ENCODE assay signal across 8 mouse cellular contexts in genomic region chr19:38086948-38087551, GRCm38 (mm10). TPM values are rescaled to one million over a fixed set of nuclear protein-coding genes. Genes with fewer than 3 reads are reported as not detected.
DNase-seq lines count a peak whose midpoint lies in the region; ATAC-seq and TF ChIP-seq lines count a peak whose summit lies in the region.

No protein-coding gene starts in this region.

- H3K4me3 ChIP-seq in cerebellum, adult 2 months (replicated peaks; ENCODE audit: insufficient read depth, low read depth, low read length), result no peak overlapping the region
- no peak overlapping the region for H3K4me3 ChIP-seq in hindbrain, embryonic 15.5 days
- H3K4me3 ChIP-seq in limb, embryonic 14.5 days (replicated peaks; ENCODE audit: low read length), result no peak overlapping the region
- no peak overlapping the region for H3K4me3 ChIP-seq in neural tube, embryonic 14.5 days (ENCODE audit: low read depth, low read length)

- TF ChIP-seq POLR2A in cerebellum, adult 2 months (IDR thresholded peaks at IDR 0.05; ENCODE audit: borderline replicate concordance, insufficient read depth, low read length), result no peak
- no peak for TF ChIP-seq POLR2A in limb, embryonic 14.5 days (IDR thresholded peaks at IDR 0.05; ENCODE audit: borderline replicate concordance, extremely low read depth, insufficient read depth, insufficient read length)

- peak; percentile 22; the same call in 1 of the 2 replicates for TF ChIP-seq CTCF in cerebellum, adult 2 months (IDR thresholded peaks at IDR 0.05; ENCODE audit: borderline replicate concordance, insufficient read depth, low read depth, low read length)
- TF ChIP-seq CTCF in Patski (IDR thresholded peaks at IDR 0.05), result peak; percentile 76

- in situ Hi-C loops in Patski (cut with MboI; ENCODE audit: low pct_unique_long_range_greater_than_20kb), result loop anchor here (10.0 kb wide), 1 partner anchor 118 kb away; no protein-coding TSS in a partner anchor

- 32% methylated on average over 11 of the region's 11 CpGs for WGBS in cerebellum, adult 2 months
- WGBS in hindbrain, embryonic 15.5 days, result 55% methylated on average over 11 of the region's 11 CpGs
- 46% methylated on average over 11 of the region's 11 CpGs for WGBS in limb, embryonic 14.5 days
- 53% methylated on average over 11 of the region's 11 CpGs for WGBS in neural tube, embryonic 14.5 days

- CTCF ChIA-PET in Patski (lab: Charles Lee), result interaction anchor here (0.8 kb wide), 1 partner anchor 167 kb away, joined by 3 read pairs; no protein-coding TSS in a partner anchor

- H3K4me1 ChIP-seq in cerebellum, adult 2 months (ENCODE audit: control insufficient read depth, insufficient read depth, low read length), result no peaks in the 10 kb centered on the region
- H3K4me1 ChIP-seq in hindbrain, embryonic 15.5 days (replicated peaks), result no peaks in the 10 kb centered on the region
- H3K4me1 ChIP-seq in limb, embryonic 14.5 days (ENCODE audit: control insufficient read depth, insufficient read depth, low read length), result no peaks in the 10 kb centered on the region
- no peaks in the 10 kb centered on the region for H3K4me1 ChIP-seq in neural tube, embryonic 14.5 days (ENCODE audit: control insufficient read depth, insufficient read depth, low read length)

- H3K27ac ChIP-seq in cerebellum, adult 2 months (ENCODE audit: insufficient read depth, low read length), result no peak overlapping the region
- no peak overlapping the region for H3K27ac ChIP-seq in hindbrain, embryonic 15.5 days (replicated peaks)
- H3K27ac ChIP-seq in limb, embryonic 14.5 days (replicated peaks; ENCODE audit: low read depth, low read length), result no peak overlapping the region
- H3K27ac ChIP-seq in neural tube, embryonic 14.5 days (ENCODE audit: low read depth, low read length), result no peak overlapping the region

- no peaks in the 10 kb centered on the region for H3K36me3 ChIP-seq in hindbrain, embryonic 15.5 days
- no peaks in the 10 kb centered on the region for H3K36me3 ChIP-seq in limb, embryonic 14.5 days (ENCODE audit: control insufficient read depth, insufficient read depth, low read length)
- H3K36me3 ChIP-seq in neural tube, embryonic 14.5 days (ENCODE audit: control insufficient read depth, insufficient read depth, low read length), result no peaks in the 10 kb centered on the region

- POLR2A ChIA-PET in Patski (lab: Charles Lee), result no interaction called here

- H3K9me3 ChIP-seq in hindbrain, embryonic 15.5 days, result no peaks in the 10 kb centered on the region
- H3K9me3 ChIP-seq in limb, embryonic 14.5 days (ENCODE audit: control insufficient read depth, low read length), result no peaks in the 10 kb centered on the region
- H3K9me3 ChIP-seq in neural tube, embryonic 14.5 days (ENCODE audit: control insufficient read depth, low read length), result no peaks in the 10 kb centered on the region

- no peak overlapping the region for H3K9ac ChIP-seq in hindbrain, embryonic 15.5 days
- no peak overlapping the region for H3K9ac ChIP-seq in limb, embryonic 14.5 days (ENCODE audit: low read depth, low read length, severe bottlenecking)
- no peak overlapping the region for H3K9ac ChIP-seq in neural tube, embryonic 14.5 days (replicated peaks; ENCODE audit: low read depth, low read length)

- H3K4me2 ChIP-seq in hindbrain, embryonic 15.5 days, result peak overlapping the region; percentile 18; the same call in 1 of the 2 replicates
- H3K4me2 ChIP-seq in limb, embryonic 14.5 days (replicated peaks; ENCODE audit: low read depth, low read length, severe bottlenecking), result no peak overlapping the region
- H3K4me2 ChIP-seq in neural tube, embryonic 14.5 days (ENCODE audit: low read depth, low read length), result no peak overlapping the region

- DNase-seq in cerebellum, adult 2 months, result no peak
- no peak for DNase-seq in cerebellum, postnatal 36 days
- DNase-seq in Patski (ENCODE audit: low read depth, low spot score), result no peak
- DNase-seq in frontal cortex, postnatal 10 days (ENCODE audit: low spot score in 2 of 2), result peak; percentile 12 to 22
- DNase-seq in limb, embryonic 14.5 days (ENCODE audit: low spot score), result peak; percentile 67
- DNase-seq in spleen, postnatal 10 days (ENCODE audit: low spot score in 2 of 2), result no peak

- H3K27me3 ChIP-seq in cerebellum, adult 2 months (ENCODE audit: control insufficient read depth, insufficient read depth, low read length), result no peaks in the 10 kb centered on the region
- peaks cover 64% of the 10 kb centered on the region for H3K27me3 ChIP-seq in Patski
- no peaks in the 10 kb centered on the region for H3K27me3 ChIP-seq in hindbrain, embryonic 15.5 days
- H3K27me3 ChIP-seq in limb, embryonic 14.5 days (ENCODE audit: control insufficient read depth, insufficient read depth, low read length), result no peaks in the 10 kb centered on the region
- H3K27me3 ChIP-seq in neural tube, embryonic 14.5 days (ENCODE audit: control insufficient read depth, insufficient read depth, low read length), result no peaks in the 10 kb centered on the region

- peak; percentile 80 for ATAC-seq in Patski
- peak; percentile 89 for ATAC-seq in hindbrain, embryonic 15.5 days (ENCODE audit: low FRiP score, low read depth)
- peak; percentile 72; the same call in 1 of the 2 replicates for ATAC-seq in limb, embryonic 14.5 days (ENCODE audit: low FRiP score, low read depth)
- peak; percentile 70; the same call in 1 of the 2 replicates for ATAC-seq in neural tube, embryonic 14.5 days (ENCODE audit: low read depth)

RNA-seq across cellular contexts. Expression of gene Ffar4, which starts 9.8 kb away (rescaled TPM):
- polyA plus RNA-seq in cerebellum, adult 2 months (2012; rRNA removed), result not detected in 2 replicates
- polyA plus RNA-seq in Patski (2021), result not detected
- polyA plus RNA-seq in hindbrain, embryonic 15.5 days (2015; fragmentation: Nextera tagmentation; extraction: Ambion mirVana), result 0.22 and 0.25 TPM in 2 replicates
- polyA plus RNA-seq in limb, embryonic 14.5 days (2012; rRNA removed), result 0.44 and 0.55 TPM in 2 replicates
- polyA plus RNA-seq in limb, embryonic 14.5 days (2014; fragmentation: Nextera tagmentation; extraction: Ambion mirVana), result 0.22 TPM in 1 of 2 replicates, not detected in the other
- polyA plus RNA-seq in neural tube, embryonic 14.5 days (2014; fragmentation: Nextera tagmentation; extraction: Ambion mirVana), result 0.43 TPM in 1 of 2 replicates, not detected in the other

RNA-seq across cellular contexts. Expression of gene Cep55, which starts 32.2 kb away (rescaled TPM):
- polyA plus RNA-seq in cerebellum, adult 2 months (2012; rRNA removed), result 0.16 and 0.18 TPM in 2 replicates
- polyA plus RNA-seq in Patski (2021), result 24.5 TPM
- 6.3 and 6.4 TPM in 2 replicates for polyA plus RNA-seq in hindbrain, embryonic 15.5 days (2015; fragmentation: Nextera tagmentation; extraction: Ambion mirVana)
- polyA plus RNA-seq in limb, embryonic 14.5 days (2012; rRNA removed), result 17.0 and 22.0 TPM in 2 replicates
- polyA plus RNA-seq in limb, embryonic 14.5 days (2014; fragmentation: Nextera tagmentation; extraction: Ambion mirVana), result 20.3 and 21.0 TPM in 2 replicates
- 2.7 and 2.8 TPM in 2 replicates for polyA plus RNA-seq in neural tube, embryonic 14.5 days (2014; fragmentation: Nextera tagmentation; extraction: Ambion mirVana)

RNA-seq across cellular contexts. Expression of gene Rbp4, which starts 38.0 kb away (rescaled TPM):
- 7.9 and 10.9 TPM in 2 replicates for polyA plus RNA-seq in cerebellum, adult 2 months (2012; rRNA removed)
- polyA plus RNA-seq in Patski (2021), result 2.1 TPM
- 9.5 and 10.3 TPM in 2 replicates for polyA plus RNA-seq in hindbrain, embryonic 15.5 days (2015; fragmentation: Nextera tagmentation; extraction: Ambion mirVana)
- polyA plus RNA-seq in limb, embryonic 14.5 days (2012; rRNA removed), result 20.1 and 20.5 TPM in 2 replicates
- polyA plus RNA-seq in limb, embryonic 14.5 days (2014; fragmentation: Nextera tagmentation; extraction: Ambion mirVana), result 16.0 and 18.0 TPM in 2 replicates
- 1.6 and 6.9 TPM in 2 replicates for polyA plus RNA-seq in neural tube, embryonic 14.5 days (2014; fragmentation: Nextera tagmentation; extraction: Ambion mirVana)

RNA-seq across cellular contexts. Expression of gene Myof, which starts 43.7 kb away (rescaled TPM):
- 2.1 and 3.3 TPM in 2 replicates for polyA plus RNA-seq in cerebellum, adult 2 months (2012; rRNA removed)
- polyA plus RNA-seq in Patski (2021), result 467 TPM
- polyA plus RNA-seq in hindbrain, embryonic 15.5 days (2015; fragmentation: Nextera tagmentation; extraction: Ambion mirVana), result 1.6 and 2.5 TPM in 2 replicates
- polyA plus RNA-seq in limb, embryonic 14.5 days (2012; rRNA removed), result 32.8 and 35.9 TPM in 2 replicates
- polyA plus RNA-seq in limb, embryonic 14.5 days (2014; fragmentation: Nextera tagmentation; extraction: Ambion mirVana), result 19.7 and 21.8 TPM in 2 replicates
- polyA plus RNA-seq in neural tube, embryonic 14.5 days (2014; fragmentation: Nextera tagmentation; extraction: Ambion mirVana), result 0.74 and 4.0 TPM in 2 replicates

RNA-seq across cellular contexts. Expression of gene Pde6c, which starts 45.5 kb away (rescaled TPM):
- 0.07 and 0.24 TPM in 2 replicates for polyA plus RNA-seq in cerebellum, adult 2 months (2012; rRNA removed)
- polyA plus RNA-seq in Patski (2021), result not detected
- polyA plus RNA-seq in hindbrain, embryonic 15.5 days (2015; fragmentation: Nextera tagmentation; extraction: Ambion mirVana), result 0.24 and 0.34 TPM in 2 replicates
- 0.04 TPM in 1 of 2 replicates, not detected in the other for polyA plus RNA-seq in limb, embryonic 14.5 days (2012; rRNA removed)
- not detected in 2 replicates for polyA plus RNA-seq in limb, embryonic 14.5 days (2014; fragmentation: Nextera tagmentation; extraction: Ambion mirVana)
- polyA plus RNA-seq in neural tube, embryonic 14.5 days (2014; fragmentation: Nextera tagmentation; extraction: Ambion mirVana), result not detected in 2 replicates

Comparison
In these comparisons a context has a peak if more than half of its experiments do, and no peak if none do; other contexts are left out.
1. DNase-seq: peak in frontal cortex, postnatal 10 days (2 of 2) and limb, embryonic 14.5 days (single experiment); none in cerebellum, adult 2 months (0 of 2), cerebellum, postnatal 36 days (0 of 2), Patski (single experiment) and spleen, postnatal 10 days (0 of 2).
2. Peak in every context shown above with its lines, with median percentiles within 50 percentile points of each other: ATAC-seq.